Mouse (Mus musculus): ENCODE data around the gene Hist2h2bb.
"Not testable (repeated sequence)": the region's sequence is repeated elsewhere in the genome, so short reads cannot be mapped to it uniquely, and the experiment has no call there.

Gene Hist2h2bb

DNA sequence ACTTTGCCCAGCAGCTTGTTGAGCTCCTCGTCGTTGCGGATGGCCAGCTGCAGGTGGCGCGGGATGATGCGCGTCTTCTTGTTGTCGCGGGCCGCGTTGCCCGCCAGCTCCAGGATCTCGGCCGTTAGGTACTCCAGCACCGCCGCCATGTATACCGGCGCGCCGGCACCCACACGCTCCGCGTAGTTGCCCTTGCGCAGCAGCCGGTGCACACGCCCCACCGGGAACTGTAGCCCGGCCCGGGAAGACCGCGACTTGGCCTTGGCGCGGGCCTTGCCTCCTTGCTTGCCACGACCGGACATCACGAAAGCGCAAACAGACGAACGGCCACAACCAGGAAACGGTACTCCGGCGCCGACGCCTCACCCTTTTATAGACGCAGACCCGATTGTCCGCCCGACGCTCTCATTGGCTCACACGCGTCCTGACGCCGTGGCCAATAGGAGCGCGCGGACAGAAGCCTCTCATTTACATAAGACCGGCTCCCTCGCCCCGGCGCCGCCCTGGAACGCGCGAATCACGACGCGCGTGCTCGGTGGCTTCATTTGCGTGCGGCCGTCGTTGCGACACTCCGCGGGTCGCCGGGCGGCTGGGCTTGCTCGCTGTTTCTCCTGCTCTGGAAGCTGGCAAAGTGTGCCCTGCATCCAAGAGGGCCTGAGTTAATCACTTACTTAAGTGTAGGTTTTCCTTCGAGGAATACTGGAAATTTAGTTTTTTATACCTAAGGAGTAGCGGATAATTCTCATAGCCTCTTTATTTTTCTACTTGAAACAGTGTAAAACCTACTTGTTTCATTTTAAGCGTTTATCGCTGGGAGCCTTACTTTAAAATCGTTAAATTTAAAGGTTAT lies 29.4 kb upstream of the Hist2h2bb start, which contains the start of gene Hist2h2aa2:
Gene Hist2h2aa2, minus strand, starts transcription at position 328 of the 850 bp plus-strand sequence.
- DNase-seq (ENCODE audit: low spot score): peak; percentile 92

DNA sequence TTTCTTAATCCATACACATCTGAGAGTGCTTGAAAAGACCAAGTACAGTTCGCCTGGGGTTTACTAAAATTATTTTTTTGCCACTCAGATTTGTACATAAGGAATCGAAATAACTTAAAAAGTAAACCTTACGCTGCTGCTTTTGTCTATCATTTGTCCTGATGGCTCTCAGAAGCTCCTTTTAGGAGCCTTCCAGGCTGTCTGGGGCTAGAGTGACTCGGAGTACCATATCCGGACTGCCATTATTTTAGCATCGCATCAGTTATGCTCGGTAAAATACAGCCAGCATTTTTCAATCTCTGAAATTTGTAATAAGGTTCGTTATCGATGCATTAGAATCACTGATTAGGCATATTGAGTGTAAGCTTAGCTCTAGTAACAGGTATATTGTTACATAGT lies 28.8 kb upstream of the Hist2h2bb start:
- DNase-seq (ENCODE audit: low spot score): no peak

DNA sequence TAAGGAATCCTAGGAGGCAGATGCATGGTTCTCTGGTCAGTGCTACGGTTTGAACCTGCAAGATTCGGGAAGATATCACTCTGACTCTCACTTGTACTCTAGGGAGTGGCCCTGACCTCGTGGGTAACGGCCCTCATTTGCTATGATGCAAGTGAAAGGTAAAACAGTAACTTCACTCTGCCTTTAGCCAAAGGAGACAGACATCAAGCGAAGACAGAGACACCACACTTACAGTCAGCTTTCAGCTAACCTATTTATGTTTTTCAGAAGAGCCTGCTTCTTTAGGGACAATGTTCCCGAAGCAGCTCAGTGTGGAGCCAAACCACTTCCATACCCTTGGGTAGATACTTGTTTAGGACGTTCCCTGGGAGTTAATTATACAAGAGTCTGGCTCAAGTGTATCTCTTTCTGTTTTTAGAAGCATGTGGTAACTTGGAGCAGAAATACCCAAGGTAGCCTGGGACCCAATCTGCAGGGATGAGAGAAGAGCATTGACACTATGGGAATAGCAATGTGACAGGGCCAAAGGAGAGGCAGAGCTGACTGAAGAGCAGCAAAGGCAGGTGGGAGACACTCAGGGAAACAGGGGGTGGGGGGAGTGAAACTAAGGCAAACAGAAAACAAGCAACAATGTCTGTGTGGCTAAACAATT lies 25.5 kb upstream of the Hist2h2bb start:
- no peak for DNase-seq (ENCODE audit: low spot score)

DNA sequence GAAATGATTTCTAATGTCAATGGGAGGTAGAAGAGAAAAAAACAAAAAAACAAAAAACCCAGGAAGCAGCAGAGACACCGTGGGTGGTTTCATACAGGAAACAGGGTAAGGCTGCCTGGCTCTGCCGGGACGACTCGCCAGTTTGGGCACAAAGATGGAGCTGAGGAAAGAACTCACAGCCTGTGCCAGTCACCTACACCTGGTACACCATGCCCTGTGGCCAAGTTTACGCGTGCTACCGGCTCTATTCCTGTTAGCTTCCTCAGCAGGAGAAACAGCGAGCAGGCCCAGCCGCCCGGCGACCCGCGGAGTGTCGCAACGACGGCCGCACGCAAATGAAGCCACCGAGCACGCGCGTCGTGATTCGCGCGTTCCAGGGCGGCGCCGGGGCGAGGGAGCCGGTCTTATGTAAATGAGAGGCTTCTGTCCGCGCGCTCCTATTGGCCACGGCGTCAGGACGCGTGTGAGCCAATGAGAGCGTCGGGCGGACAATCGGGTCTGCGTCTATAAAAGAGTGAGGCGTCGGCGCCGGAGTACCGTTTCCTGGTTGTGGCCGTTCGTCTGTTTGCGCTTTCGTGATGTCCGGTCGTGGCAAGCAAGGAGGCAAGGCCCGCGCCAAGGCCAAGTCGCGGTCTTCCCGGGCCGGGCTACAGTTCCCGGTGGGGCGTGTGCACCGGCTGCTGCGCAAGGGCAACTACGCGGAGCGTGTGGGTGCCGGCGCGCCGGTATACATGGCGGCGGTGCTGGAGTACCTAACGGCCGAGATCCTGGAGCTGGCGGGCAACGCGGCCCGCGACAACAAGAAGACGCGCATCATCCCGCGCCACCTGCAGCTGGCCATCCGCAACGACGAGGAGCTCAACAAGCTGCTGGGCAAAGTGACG lies 24.3 kb upstream of the Hist2h2bb start, which contains the start of gene Hist2h2aa1:
Gene Hist2h2aa1, plus strand, starts transcription at position 495 of the 884 bp plus-strand sequence.
- peak; percentile 85 for DNase-seq (ENCODE audit: low spot score)

DNA sequence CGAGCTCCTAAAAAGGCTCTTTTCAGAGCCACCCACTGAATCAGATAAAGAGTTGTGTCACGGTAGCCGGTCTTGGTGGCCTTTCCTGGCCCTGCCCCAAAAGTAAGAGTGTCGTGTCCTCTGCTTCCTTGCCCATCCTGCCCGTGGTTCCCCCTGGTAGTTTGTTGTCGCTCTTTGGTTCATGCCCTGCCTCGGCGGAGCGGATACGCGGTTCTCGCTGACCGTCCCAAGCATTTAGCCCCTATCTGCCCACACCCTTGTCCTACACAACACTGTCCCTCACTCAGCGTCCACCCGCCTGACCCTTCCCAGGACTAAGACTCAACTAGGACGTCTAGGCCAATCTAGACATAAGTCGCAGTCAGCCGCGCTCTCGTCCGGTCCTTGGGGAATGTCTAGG lies 23.5 kb upstream of the Hist2h2bb start:
- not testable (repeated sequence) for DNase-seq (ENCODE audit: low spot score)

DNA sequence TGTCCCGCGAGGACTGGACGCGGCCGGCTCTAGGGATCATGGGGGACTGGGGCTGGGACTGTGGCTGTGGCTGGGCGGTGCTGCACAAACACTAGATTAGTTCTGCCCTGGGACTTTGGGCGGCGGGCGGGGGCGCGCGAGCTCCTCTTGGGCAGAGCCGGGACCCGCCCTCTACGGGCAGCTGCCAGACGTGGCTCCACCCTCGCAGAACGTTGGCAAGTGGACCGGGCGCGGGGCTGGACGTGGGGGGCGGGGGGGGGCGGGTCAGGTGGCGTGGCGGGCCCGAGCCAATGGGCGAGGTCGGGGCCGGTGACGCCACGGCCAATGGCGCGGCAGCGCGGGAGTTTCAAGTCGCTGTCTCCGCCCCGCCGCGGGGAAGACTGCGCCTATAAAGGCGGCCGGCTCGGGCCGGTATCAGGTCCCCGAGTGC lies 23.1 kb upstream of the Hist2h2bb start, which contains the start of gene Hist2h3c1:
Gene Hist2h3c1, plus strand, starts transcription at position 259 of the 430 bp plus-strand sequence.
- not testable (repeated sequence) for DNase-seq (ENCODE audit: low spot score)

DNA sequence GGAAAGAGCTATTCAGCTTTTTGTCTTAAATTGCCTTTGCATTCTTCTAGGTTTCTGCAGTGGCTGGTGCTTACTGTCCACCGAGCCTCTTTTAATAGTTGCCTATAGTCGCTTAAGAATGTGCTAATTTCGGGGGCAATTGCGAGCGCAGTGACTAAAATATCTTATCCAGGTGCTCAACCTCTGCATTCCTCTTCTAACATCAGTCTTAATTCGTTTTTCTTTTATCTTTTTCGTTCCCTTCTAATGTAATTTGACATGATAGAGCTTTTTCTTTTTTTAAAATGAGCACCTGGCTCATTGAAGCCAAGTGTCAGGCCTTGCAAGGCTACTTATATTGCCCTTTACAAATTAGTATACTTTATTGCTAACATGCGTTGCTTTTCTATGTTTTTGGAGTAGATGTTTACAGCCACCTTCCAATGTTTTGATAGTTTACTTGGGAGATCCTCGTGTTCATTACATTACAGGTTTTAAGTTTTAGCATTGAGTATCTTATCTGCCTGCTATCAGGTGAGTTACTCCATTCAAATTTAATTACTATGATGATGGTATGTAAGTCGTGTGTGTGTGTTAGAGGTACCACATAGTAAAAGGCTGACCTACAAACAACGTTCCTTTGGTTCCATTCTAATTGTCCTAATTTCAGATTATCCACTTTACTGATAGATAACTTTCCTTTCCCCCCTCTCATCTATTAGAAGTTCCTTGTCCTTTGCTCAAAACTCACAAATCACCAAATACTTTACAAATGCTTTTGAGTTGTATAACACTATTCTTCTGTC lies 22.0 kb upstream of the Hist2h2bb start:
- no peak for DNase-seq (ENCODE audit: low spot score)

DNA sequence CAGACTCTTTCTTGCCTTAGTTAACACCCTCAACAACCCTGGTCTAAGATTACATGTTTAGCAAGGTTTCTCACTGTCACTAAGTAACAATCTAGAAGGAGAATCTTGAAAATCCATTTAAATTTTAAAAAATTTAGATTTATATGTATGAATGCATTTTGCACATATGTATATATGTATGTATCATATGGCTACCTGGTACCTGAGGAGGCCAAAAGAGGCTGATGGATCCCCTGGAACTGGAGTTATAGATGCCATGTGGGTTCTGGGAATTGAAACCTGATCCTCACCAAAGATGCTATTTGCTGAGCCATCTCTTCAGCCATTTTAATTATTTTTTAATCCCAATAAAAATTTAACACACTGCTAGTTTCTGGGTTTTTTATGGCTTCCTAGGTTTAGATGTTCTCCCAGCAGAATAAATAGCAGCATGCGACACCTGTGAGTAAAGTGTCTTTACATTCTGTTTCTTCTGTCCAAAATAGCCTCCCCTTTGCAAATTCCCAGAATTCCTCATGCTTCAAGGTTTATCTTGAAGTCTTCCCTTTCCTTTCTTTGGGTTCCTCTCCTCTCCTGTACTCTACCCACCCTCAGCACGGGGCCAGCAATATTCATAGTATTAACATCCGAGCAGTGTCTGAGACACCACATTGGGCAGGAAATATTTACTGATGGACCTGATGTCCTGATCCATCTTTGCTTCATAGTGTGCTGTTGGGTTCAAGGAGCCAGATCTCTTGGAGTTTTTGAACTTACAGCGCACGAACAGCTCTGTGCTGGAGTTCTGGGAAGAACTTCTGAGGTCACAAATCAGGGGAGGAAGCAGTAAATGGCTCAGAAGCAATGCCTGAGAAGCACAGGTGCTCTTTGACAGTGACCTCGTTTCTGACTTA lies 21.2 kb upstream of the Hist2h2bb start:
- no peak for DNase-seq (ENCODE audit: low spot score)

DNA sequence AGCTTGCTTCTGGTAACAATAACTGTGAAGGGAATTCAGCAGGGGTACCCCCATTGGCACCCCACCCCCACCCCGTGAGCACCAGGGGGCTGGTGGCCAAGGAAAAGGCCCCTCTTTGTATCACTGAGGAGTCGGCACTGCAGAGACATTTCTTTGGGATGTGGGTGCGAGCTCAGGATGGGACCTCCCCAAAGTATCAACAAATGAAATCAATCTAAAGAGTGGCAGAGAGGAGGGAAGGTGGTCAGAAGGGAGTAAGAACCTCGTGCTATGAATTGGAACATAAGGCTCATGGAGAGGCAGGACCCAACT lies 20.6 kb upstream of the Hist2h2bb start:
- no peak for DNase-seq (ENCODE audit: low spot score)

DNA sequence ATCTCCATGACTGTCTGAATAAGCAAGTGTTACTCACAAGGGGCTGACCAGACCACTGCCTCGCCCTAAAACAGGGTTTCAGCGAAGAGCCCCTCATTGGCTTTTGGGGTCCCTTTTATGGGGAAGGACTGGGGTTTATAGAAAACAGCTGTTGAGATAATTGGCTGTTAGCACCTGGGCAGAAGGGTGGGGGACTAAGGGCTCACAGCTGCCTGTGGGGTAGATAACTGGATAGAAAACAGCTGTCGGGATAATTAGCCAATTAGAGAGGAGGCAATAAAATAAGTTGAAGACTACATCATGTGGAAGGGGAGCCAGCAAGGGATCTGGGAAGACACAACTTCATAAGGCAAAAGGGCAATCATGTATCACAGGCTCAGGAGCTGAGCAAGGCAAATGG lies 18.7 kb upstream of the Hist2h2bb start:
- no peak for DNase-seq (ENCODE audit: low spot score)

DNA sequence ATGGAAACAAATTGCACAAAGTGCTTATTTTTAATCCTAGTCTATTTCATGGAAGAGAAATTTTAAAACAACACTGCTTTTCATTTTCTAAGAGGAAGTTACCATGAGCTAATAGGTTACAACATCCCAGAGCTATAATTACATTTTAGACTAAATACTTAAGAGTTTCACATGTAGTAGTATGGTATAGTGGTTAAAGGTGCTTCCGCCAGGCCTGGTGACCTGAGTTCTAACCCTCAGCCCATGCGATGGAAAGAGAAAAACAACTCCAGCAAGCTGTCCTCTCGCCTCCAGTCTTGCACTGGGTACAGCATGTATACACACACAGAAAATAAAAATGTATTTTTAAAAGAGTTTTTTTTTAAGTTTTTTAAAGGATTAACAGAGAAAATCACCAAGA lies 17.8 kb upstream of the Hist2h2bb start:
- DNase-seq (ENCODE audit: low spot score): no peak

DNA sequence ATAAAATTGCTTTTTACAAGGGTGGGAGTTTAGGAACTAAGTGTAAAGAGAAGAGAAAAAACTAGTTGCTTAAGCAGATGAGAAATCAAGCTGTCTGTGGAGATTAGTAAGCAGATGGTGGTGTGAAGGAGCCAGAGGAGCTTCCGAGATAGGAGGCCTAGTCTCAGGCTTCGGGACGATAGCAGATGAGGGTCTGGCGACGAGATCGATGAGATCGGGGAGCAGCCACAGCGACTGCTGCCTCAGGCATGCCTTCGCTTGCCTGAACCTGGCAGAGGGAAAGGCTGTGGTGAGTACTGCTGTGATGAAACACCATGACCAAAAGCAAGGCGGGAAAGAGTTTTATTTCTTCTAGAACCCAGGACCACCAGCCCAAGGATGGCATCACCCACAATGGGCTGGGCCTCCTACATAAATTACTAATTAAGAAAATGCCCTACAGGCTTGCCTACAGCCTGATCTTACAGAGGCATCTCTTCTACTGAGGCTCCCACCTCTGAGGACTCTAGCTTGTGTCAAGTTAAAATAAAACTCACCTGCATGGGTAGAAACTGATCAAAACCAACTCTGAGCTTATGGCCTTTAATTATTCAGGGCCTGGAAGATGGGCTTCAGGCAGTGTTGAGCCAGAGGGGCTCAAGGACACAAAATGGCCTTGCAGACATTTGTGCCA lies 14.7 kb upstream of the Hist2h2bb start:
- no peak for DNase-seq (ENCODE audit: low spot score)

DNA sequence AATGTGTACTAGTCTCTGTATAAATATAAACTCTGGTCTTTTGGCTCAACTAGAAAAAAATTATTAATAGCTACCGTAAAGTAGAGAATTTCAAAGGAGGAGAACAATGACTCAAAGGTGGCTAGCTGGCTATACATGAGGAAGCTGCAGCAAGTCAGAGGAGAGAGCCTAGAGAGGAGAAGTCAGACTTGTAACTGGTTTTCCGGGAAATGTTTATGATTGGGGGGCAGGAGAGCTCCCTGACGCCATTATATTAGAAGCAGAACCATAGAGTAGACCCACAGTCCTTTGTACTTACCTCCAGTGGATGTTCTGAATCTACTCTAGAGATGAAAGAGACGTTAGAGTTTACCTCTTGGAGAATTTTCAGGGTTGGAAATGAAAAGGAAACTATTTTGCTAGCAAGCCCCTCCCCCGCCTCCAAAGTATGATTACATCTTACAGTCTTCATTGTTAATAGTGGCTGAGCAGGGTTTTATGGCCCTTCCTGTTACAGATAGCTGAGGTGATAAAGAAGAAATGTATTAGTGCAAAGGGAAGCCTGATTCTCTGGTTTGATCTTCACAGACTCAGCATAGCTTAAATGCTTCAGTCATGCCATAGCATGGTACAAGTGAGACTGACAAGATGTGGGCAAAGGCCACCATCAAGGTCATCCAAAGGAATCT lies 13.5 kb upstream of the Hist2h2bb start:
- DNase-seq (ENCODE audit: low spot score): no peak

DNA sequence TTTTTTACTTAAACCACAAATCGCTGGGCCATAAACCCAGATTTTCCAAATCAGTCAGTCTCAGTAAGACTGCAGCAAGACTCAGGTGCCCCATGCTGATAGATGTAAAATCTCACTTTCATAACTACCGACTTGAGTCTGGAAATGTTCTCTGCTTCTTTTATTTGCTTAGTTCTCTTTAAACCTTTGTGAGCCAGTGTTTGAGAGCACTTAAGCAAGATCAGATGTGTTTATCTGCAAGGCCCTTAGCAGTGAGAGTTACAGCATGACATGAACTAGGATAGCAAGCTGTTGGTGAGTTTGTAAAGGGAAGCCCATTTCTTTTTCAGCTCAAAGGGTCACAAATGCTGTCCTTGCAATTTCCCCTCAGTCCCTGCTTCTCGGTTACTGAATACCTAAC lies 12.4 kb upstream of the Hist2h2bb start:
- DNase-seq (ENCODE audit: low spot score): no peak

DNA sequence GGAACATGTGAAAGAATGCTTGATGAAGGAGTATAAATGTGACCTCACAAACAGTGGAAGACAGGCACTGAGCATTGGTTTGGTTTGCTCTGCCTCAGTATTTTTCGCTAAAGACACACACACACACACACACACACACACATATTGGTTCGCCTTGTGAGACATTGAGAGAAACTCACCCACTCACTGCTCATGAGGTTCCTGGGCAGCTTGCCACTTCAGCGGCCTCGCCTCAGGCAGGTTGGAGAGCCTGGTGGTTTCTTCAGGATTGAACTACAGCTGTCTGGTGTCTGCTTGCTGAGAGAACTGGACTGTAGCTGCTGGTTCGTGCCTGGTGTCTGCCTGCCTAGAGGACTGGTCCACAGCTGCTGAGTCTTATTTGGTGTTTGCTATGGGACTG lies 9.3 kb upstream of the Hist2h2bb start:
- no peak for DNase-seq (ENCODE audit: low spot score)

DNA sequence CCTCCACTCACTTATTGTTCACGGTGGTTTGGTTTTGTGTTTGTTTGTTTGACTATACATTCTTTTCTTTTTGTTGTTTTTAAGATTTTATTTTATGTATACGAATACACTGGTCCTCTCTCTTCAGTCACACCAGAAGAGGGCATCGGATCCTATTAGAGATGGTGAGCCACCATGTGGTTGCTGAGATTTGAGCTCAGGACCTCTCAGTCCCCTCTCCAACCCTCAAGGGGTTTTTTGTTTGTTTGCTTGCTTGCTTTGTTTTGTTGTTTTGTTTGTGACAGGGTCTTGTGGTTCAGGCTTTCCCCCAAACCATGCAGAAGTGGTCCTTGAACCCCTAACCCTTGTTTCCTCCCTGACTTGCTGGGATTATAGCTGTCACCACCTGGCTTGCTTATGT lies 7.9 kb upstream of the Hist2h2bb start:
- DNase-seq (ENCODE audit: low spot score): no peak

DNA sequence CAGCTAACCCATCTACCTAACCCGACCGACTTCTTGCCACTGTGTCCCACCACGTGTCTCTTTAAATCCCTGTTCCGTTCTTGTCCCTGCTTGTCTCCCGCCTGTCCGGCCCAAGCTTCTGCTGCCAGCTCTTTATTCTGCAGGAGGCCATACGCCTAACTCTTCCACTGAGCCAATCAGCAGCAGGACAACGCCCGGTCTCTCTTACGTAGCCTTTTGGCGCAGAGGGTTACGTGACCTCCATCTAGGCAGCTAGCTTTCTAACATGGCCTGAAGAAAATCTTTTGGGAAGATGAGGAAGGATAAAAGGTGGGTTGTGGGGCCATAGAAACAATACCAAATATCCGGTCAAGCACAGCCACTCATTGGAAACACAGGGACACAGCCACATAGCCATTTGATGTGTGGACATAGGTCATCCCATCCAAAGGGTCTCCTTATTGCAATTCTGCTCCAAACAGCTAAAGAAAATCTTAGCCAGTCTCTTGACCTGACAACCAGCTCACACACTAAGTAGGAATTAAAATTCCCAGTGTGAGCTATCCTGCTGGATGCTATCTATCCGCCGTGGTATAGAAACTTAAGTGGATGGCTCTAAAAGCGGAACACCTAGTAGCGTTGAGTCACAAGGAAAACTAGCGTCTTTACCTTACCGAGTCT lies 7.2 kb upstream of the Hist2h2bb start:
- DNase-seq (ENCODE audit: low spot score): peak; percentile 75

DNA sequence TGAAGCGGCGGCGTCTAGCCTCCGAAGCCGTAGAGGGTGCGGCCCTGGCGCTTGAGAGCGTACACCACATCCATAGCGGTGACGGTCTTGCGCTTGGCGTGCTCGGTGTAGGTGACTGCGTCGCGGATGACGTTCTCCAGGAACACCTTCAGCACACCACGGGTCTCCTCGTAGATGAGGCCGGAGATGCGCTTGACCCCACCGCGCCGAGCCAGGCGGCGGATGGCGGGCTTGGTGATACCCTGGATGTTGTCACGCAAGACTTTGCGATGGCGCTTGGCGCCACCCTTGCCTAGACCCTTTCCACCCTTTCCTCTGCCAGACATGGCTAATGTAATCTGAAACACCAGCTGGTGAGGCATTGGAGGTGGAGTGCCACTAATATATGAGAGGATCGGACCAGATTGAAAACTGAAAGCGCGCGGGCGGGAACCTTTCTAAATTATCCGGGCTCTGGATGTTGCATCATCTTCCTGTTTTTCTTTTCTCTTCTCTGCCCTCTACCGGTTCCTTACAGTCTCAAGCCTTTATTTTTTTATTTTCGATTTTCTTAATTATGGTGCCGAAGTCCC lies 6.5 kb upstream of the Hist2h2bb start, which contains the start of gene Hist2h4:
Gene Hist2h4, minus strand, starts transcription at position 333 of the 572 bp plus-strand sequence.
- DNase-seq (ENCODE audit: low spot score): peak; percentile 85

Measured in testis, postnatal 14 days (tissue).